In the genomic region with DNA sequence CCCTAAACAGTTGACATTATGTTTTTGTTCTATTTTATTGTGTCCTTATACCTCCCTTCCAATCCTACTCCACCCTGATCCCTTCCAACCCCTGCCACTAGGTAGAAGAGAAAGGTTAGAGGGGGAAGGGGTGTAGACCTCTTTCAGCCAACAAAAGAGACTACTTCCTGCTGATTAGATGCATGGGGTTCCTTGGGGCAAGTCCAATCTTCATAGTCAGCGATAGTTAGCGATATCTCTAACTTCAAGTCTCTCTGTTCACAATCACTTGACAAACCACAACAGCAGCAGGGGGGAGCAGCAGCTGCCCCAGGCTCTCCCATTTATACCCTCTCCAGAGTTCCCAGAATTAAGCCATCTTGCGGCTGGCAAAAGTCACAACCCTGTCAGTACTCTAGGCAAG, we compare ENCODE assay signal across 17 mouse cellular contexts. TPM values are rescaled to one million over a fixed set of nuclear protein-coding genes. Genes with fewer than 3 reads are reported as not detected.
DNase-seq lines count a peak whose midpoint lies in the region; ATAC-seq and TF ChIP-seq lines count a peak whose summit lies in the region.
"Had no signal": no experiment of that assay in that cellular context is flagged by ENCODE, and none has a peak within 500 bp of the region (broad histone marks: within the 10 kb centered on the region; RNA-seq: fewer than 3 reads in every experiment).

No protein-coding gene starts in this region.

- no peak for DNase-seq in gastrocnemius, adult 2 months
- no peak for DNase-seq in gastrocnemius, adult 18-20 months (ENCODE audit: low spot score)
- peak; percentile 72 for DNase-seq in ES-CJ7 (ENCODE audit: low read depth, low spot score)
- no peak for DNase-seq in thymus, adult 18-20 months
- DNase-seq in forebrain, embryonic 10.5 days (ENCODE audit: extremely low spot score, low spot score): no peak
- DNase-seq: adrenal gland, adult 8-10 months; gastrocnemius, postnatal 10 days; left cerebral cortex, postnatal 4 days; lung, postnatal 4 days; retina, postnatal 1 day had no signal

- H3K9me3 ChIP-seq in embryonic facial prominence, embryonic 15.5 days (replicated peaks): no peaks in the 10 kb centered on the region
- H3K9me3 ChIP-seq in liver, embryonic 16.5 days (replicated peaks; ENCODE audit: control insufficient read depth, low read length): no peaks in the 10 kb centered on the region
- H3K9me3 ChIP-seq in hindbrain, embryonic 16.5 days (ENCODE audit: control insufficient read depth, low read length): no peaks in the 10 kb centered on the region
- H3K9me3 ChIP-seq in forebrain, embryonic 10.5 days: peaks cover 3% of the 10 kb centered on the region; the same call in 1 of the 2 replicates
- H3K9me3 ChIP-seq: neural tube, embryonic 13.5 days; stomach, embryonic 15.5 days had no signal

- 0 out of 2 replicates have a peak, but pooled peaks cover 3% of the 10 kb centered on the region for H3K36me3 ChIP-seq in embryonic facial prominence, embryonic 15.5 days
- peaks cover 4% of the 10 kb centered on the region; the same call in 1 of the 2 replicates for H3K36me3 ChIP-seq in liver, embryonic 16.5 days (ENCODE audit: control insufficient read depth, insufficient read depth)
- H3K36me3 ChIP-seq in hindbrain, embryonic 16.5 days (ENCODE audit: control insufficient read depth, insufficient read depth, low read length): no peaks in the 10 kb centered on the region
- H3K36me3 ChIP-seq in forebrain, embryonic 10.5 days (replicated peaks): peaks cover 8% of the 10 kb centered on the region

- H3K4me2 ChIP-seq in embryonic facial prominence, embryonic 15.5 days (replicated peaks): no peak overlapping the region
- no peak overlapping the region for H3K4me2 ChIP-seq in liver, embryonic 16.5 days (ENCODE audit: low read depth, low read length)
- no peak overlapping the region for H3K4me2 ChIP-seq in hindbrain, embryonic 16.5 days (ENCODE audit: low read length)
- H3K4me2 ChIP-seq: heart, embryonic 11.5 days; neural tube, embryonic 13.5 days; stomach, embryonic 15.5 days had no signal

- no peak for TF ChIP-seq CTCF in gastrocnemius, adult 2 months (IDR thresholded peaks at IDR 0.05)

- H3K27ac ChIP-seq in gastrocnemius, adult 2 months: peak overlapping the region; percentile 99
- 0 out of 2 replicates have a peak overlapping the region, but pooled peaks have one; percentile 99 for H3K27ac ChIP-seq in embryonic facial prominence, embryonic 15.5 days (replicated peaks)
- H3K27ac ChIP-seq in liver, embryonic 16.5 days (ENCODE audit: low read length): peak overlapping the region; percentile 100; the same call in 1 of the 2 replicates
- H3K27ac ChIP-seq in hindbrain, embryonic 16.5 days (ENCODE audit: low read depth, low read length): no peak overlapping the region
- H3K27ac ChIP-seq in forebrain, embryonic 10.5 days: no peak overlapping the region
- H3K27ac ChIP-seq: neural tube, embryonic 13.5 days; stomach, embryonic 15.5 days had no signal

- no peak for ATAC-seq in embryonic facial prominence, embryonic 15.5 days (ENCODE audit: insufficient number of reproducible peaks, low FRiP score, low TSS enrichment, low read depth)
- ATAC-seq in liver, embryonic 16.5 days (ENCODE audit: low read depth): no peak
- no peak for ATAC-seq in hindbrain, embryonic 16.5 days
- ATAC-seq: midbrain, embryonic 16.5 days had no signal

- WGBS in embryonic facial prominence, embryonic 15.5 days: 43% methylated on average over 3 of the region's 3 CpGs
- whole genome bisulfite sequencing in liver, embryonic 16.5 days (ENCODE audit: insufficient replicate concordance): 11% methylated on average over 3 of the region's 3 CpGs
- 48% methylated on average over 3 of the region's 3 CpGs for WGBS in hindbrain, embryonic 16.5 days
- 69% methylated on average over 3 of the region's 3 CpGs for WGBS in forebrain, embryonic 10.5 days

- peaks cover 50% of the 10 kb centered on the region for H3K4me1 ChIP-seq in embryonic facial prominence, embryonic 15.5 days
- H3K4me1 ChIP-seq in liver, embryonic 16.5 days (ENCODE audit: control insufficient read depth, low read depth, low read length): peaks cover 52% of the 10 kb centered on the region
- peaks cover 22% of the 10 kb centered on the region for H3K4me1 ChIP-seq in hindbrain, embryonic 16.5 days (ENCODE audit: control insufficient read depth, insufficient read depth, low read depth, low read length)
- peaks cover 55% of the 10 kb centered on the region for H3K4me1 ChIP-seq in forebrain, embryonic 10.5 days

- no peak overlapping the region for H3K4me3 ChIP-seq in gastrocnemius, adult 2 months
- H3K4me3 ChIP-seq in embryonic facial prominence, embryonic 15.5 days (replicated peaks): no peak overlapping the region
- H3K4me3 ChIP-seq in liver, embryonic 16.5 days (ENCODE audit: low read depth, low read length): no peak overlapping the region
- H3K4me3 ChIP-seq in hindbrain, embryonic 16.5 days (ENCODE audit: low read length): no peak overlapping the region
- no peak overlapping the region for H3K4me3 ChIP-seq in forebrain, embryonic 10.5 days
- H3K4me3 ChIP-seq: neural tube, embryonic 13.5 days; stomach, embryonic 15.5 days had no signal

- no peak overlapping the region for H3K9ac ChIP-seq in embryonic facial prominence, embryonic 15.5 days
- H3K9ac ChIP-seq in liver, embryonic 16.5 days (ENCODE audit: low read depth, low read length): no peak overlapping the region
- H3K9ac ChIP-seq in hindbrain, embryonic 16.5 days (ENCODE audit: low read depth, low read length): no peak overlapping the region
- H3K9ac ChIP-seq: neural tube, embryonic 13.5 days; stomach, embryonic 15.5 days had no signal

- intact Hi-C loops in gastrocnemius, adult 2 months (cut with DNase I): no loop called here

- H3K27me3 ChIP-seq in embryonic facial prominence, embryonic 15.5 days: no peaks in the 10 kb centered on the region
- no peaks in the 10 kb centered on the region for H3K27me3 ChIP-seq in liver, embryonic 16.5 days (ENCODE audit: control insufficient read depth, insufficient read depth, low read depth, low read length)
- no peaks in the 10 kb centered on the region for H3K27me3 ChIP-seq in hindbrain, embryonic 16.5 days (replicated peaks; ENCODE audit: control insufficient read depth, insufficient read depth, low read length)
- H3K27me3 ChIP-seq in forebrain, embryonic 10.5 days (ENCODE audit: poor library complexity, severe bottlenecking): no peaks in the 10 kb centered on the region
- H3K27me3 ChIP-seq: neural tube, embryonic 13.5 days; stomach, embryonic 15.5 days had no signal

RNA-seq across cellular contexts. Expression of gene Sec14l1, which starts 2.3 kb away (rescaled TPM):
- 10 to 100 TPM; 52.3 to 52.8 TPM for total RNA-seq in gastrocnemius, adult 2 months (2021)
- 10 to 100 TPM; 52.1 to 53.3 TPM for total RNA-seq in gastrocnemius, adult 18-20 months (2021)
- 61.4 and 69.3 TPM in 2 replicates for polyA plus RNA-seq in embryonic facial prominence, embryonic 15.5 days (2015; fragmentation: Nextera tagmentation; extraction: Ambion mirVana)
- 18.4 and 19.3 TPM in 2 replicates for polyA plus RNA-seq in liver, embryonic 16.5 days (2015; fragmentation: Nextera tagmentation; extraction: Ambion mirVana)
- 53.9 and 63.4 TPM in 2 replicates for polyA plus RNA-seq in hindbrain, embryonic 16.5 days (2015; fragmentation: Nextera tagmentation; extraction: Ambion mirVana)
- 44.3 and 46.7 TPM in 2 replicates for polyA plus RNA-seq in forebrain, embryonic 10.5 days (2016; fragmentation: Nextera tagmentation; extraction: Ambion mirVana)

Comparison
In these comparisons a context has a peak if more than half of its experiments do, and no peak if none do; other contexts are left out.
1. H3K27ac ChIP-seq: peak in gastrocnemius, adult 2 months (single experiment), embryonic facial prominence, embryonic 15.5 days (single experiment) and liver, embryonic 16.5 days (single experiment); none in hindbrain, embryonic 16.5 days (single experiment) and forebrain, embryonic 10.5 days (single experiment).